Mouse (Mus musculus) CH12.LX (cell line): Measurements from ENCODE around the gene Kcnk2. TPM values are rescaled to one million over a fixed set of nuclear protein-coding genes. Genes with fewer than 3 reads are reported as not detected.

Source experiments
- DNase-seq: peaks from one replicate; pipeline ENCODE4 v3.0.0-alpha.2; 2013; ENCODE audit errors: extremely low read depth
- H3K27ac ChIP-seq: 2 replicates; pipeline ENCODE4 v1.5.1; 2012; ENCODE audit warnings: low read depth, mild to moderate bottlenecking, control low read depth, moderate library complexity; ENCODE audit not compliant: insufficient read depth
- H3K27me3 ChIP-seq: replicated peaks from 2 replicates; pipeline ENCODE3; 2012; ENCODE audit warnings: inconsistent platforms
- H3K36me3 ChIP-seq, 2 experiments: replicated peaks in 1 of 2; 2 replicates each; pipeline versions ENCODE3 to v1.6.1; 2012; ENCODE audit warnings: inconsistent platforms in 1 of 2, low read length in 1 of 2, mild to moderate bottlenecking in 1 of 2, mixed read lengths in 1 of 2, moderate library complexity in 1 of 2; ENCODE audit not compliant: control insufficient read depth in 1 of 2, insufficient read depth in 1 of 2
- H3K4me1 ChIP-seq, 2 experiments: 2 replicates each; pipeline ENCODE4 v1.6.1; 2012; ENCODE audit warnings: inconsistent platforms in 1 of 2, moderate library complexity in 1 of 2; ENCODE audit not compliant: insufficient read depth in 2 of 2, control insufficient read depth in 1 of 2
- H3K4me2 ChIP-seq: 2 replicates; pipeline ENCODE4 v1.6.1; 2012; ENCODE audit warnings: low read depth, mild to moderate bottlenecking, control low read depth; ENCODE audit not compliant: poor library complexity, insufficient read depth, severe bottlenecking
- H3K4me3 ChIP-seq, 3 experiments: fragments of 150-350 bp in 1 of 3; sonication (generic) in 1 of 3; replicated peaks in 1 of 3; 2 replicates each; pipeline versions ENCODE3 to v1.5.1; 2011 to 2012; ENCODE audit warnings: low read depth in 2 of 3, low read length in 2 of 3, mild to moderate bottlenecking in 2 of 3, moderate library complexity in 2 of 3, control low read depth in 1 of 3, improper control_type of control experiment in 1 of 3, inconsistent platforms in 1 of 3, mixed read lengths in 1 of 3; ENCODE audit not compliant: poor library complexity in 1 of 3
- H3K79me2 ChIP-seq: replicated peaks from 2 replicates; pipeline ENCODE4 v1.6.1; 2012; ENCODE audit warnings: mild to moderate bottlenecking, moderate library complexity; ENCODE audit not compliant: control insufficient read depth, poor library complexity, insufficient read depth, severe bottlenecking; ENCODE audit errors: extremely low read depth
- H3K9ac ChIP-seq: 2 replicates; pipeline ENCODE4 v1.6.1; 2012; ENCODE audit warnings: low read depth, mild to moderate bottlenecking, control low read depth, moderate library complexity; ENCODE audit not compliant: insufficient read depth
- H3K9me3 ChIP-seq: replicated peaks from 2 replicates; pipeline ENCODE3; 2012; ENCODE audit warnings: low read length, inconsistent platforms, mixed read lengths
- CHD1 ChIP-seq: IDR thresholded peaks from 2 replicates; pipeline ENCODE4 v1.6.1; 2012; ENCODE audit warnings: low read depth, low read length, improper control_type of control experiment, inconsistent platforms
- ELF1 ChIP-seq: IDR thresholded peaks from 2 replicates; pipeline ENCODE4 v1.6.1; 2014; ENCODE audit warnings: low read depth, mild to moderate bottlenecking, inconsistent platforms, low read length, improper control_type of control experiment
- IRF4 ChIP-seq: IDR thresholded peaks from 2 replicates; pipeline ENCODE4 v1.6.1; 2014; ENCODE audit warnings: low read depth, mild to moderate bottlenecking, inconsistent platforms, low read length, improper control_type of control experiment
- JUND ChIP-seq: conservative IDR thresholded peaks from 2 replicates; pipeline ENCODE4 v1.6.1; 2011; ENCODE audit warnings: low read depth, low read length, improper control_type of control experiment
- MXI1 ChIP-seq: IDR thresholded peaks from 2 replicates; pipeline ENCODE4 v1.6.1; 2011; ENCODE audit warnings: mild to moderate bottlenecking, low read depth, low read length, improper control_type of control experiment
- PAX5 ChIP-seq: IDR thresholded peaks from 2 replicates; pipeline ENCODE4 v1.6.1; 2012; ENCODE audit warnings: low read length, inconsistent platforms, mixed read lengths
- POLR2A ChIP-seq: IDR thresholded peaks from 2 replicates; pipeline ENCODE4 v1.6.1; 2011; ENCODE audit warnings: low read depth, mild to moderate bottlenecking, improper control_type of control experiment, low read length
- RAD21 ChIP-seq: IDR thresholded peaks from 2 replicates; pipeline ENCODE4 v1.6.1; 2011; ENCODE audit warnings: low read depth, mild to moderate bottlenecking, low read length, improper control_type of control experiment, moderate library complexity
- USF1 ChIP-seq: IDR thresholded peaks from 2 replicates; pipeline ENCODE4 v1.6.1; 2014; ENCODE audit warnings: low read depth, mild to moderate bottlenecking, inconsistent platforms, low read length, improper control_type of control experiment
- dilution Hi-C: fragments of 300-500 bp; cut with MboI; formaldehyde crosslinking; loops from 2 replicates; pipeline ENCODE4 v1.14.3; 2020; ENCODE audit warnings: low sequenced_read_pairs; ENCODE audit not compliant: extremely low pct_unique_long_range_greater_than_20kb, extremely low pct_ligation_motif_present
- in situ Hi-C: fragments of 300-500 bp; cut with MboI; formaldehyde crosslinking; loops from 3 replicates; pipeline ENCODE4 v1.14.3; 2019; ENCODE audit warnings: low sequenced_read_pairs, low pct_ligation_motif_present, low pct_unique_long_range_greater_than_20kb, mixed read lengths
- polyA plus RNA-seq: library from polyadenylated mRNA; unstranded; fragments of >175 nt; gene quantifications from 2 replicates; pipeline ENCODE4 v1.2.1, GENCODE M21; 2012; ENCODE audit warnings: low read depth; ENCODE audit not compliant: insufficient read length
- total RNA-seq, 2 experiments: library from RNA; depleted of rRNA; stranded (reverse); fragments of 300-350 nt in 1 of 2; fragments of >200 nt in 1 of 2; gene quantifications; 2 replicates each; pipeline ENCODE4 v1.2.3; 2012 to 2014

Gene Kcnk2
- total and polyA plus RNA-seq, 3 experiments = 0.19 TPM; not detected in 2

- Histone ChIP-seq H3K9me3 (no peaks in the 10 kb centered on the region), H3K79me2 (no peaks in the 10 kb centered on the region), H3K4me2 (no peak overlapping the region), H3K4me1 (peaks cover 4 to 12% of the 10 kb centered on the region in 2 experiments; a peak in 3 of 4 replicates), H3K9ac (no peak overlapping the region), H3K27me3 (no peaks in the 10 kb centered on the region), H3K36me3 (no peaks in the 10 kb centered on the region), H3K4me3 (no peak overlapping the region)
- no peak for DNase-seq
- in situ Hi-C loops = no loop called here
- TF ChIP-seq CHD1 = no peak
- no peak for TF ChIP-seq RAD21
- no peak for TF ChIP-seq PAX5
- TF ChIP-seq IRF4 = no peak
- no peak for TF ChIP-seq MXI1
- no peak for TF ChIP-seq JUND
- TF ChIP-seq POLR2A = no peak
- no peak for TF ChIP-seq USF1
- no peak for TF ChIP-seq ELF1
- TF ChIP-seq, all 38 proteins: peak for 0
- H3K27ac ChIP-seq = no peak overlapping the region
- dilution Hi-C loops = no loop called here
Observed at GRCm38 (mm10) chr1:189164241-189164640, 237.8 kb downstream of the Kcnk2 start.
